Mouse (Mus musculus): ENCODE results near the gene Cab39l. TPM values are rescaled to one million over a fixed set of nuclear protein-coding genes. Genes with fewer than 3 reads are reported as not detected.

The Cab39l gene
- total and polyA plus RNA-seq, 3 experiments = 7.9 to 26.0 (median 23.8) TPM

- H3K27me3 ChIP-seq (ENCODE audit: control insufficient read depth, insufficient read depth, low read length) = no peaks in the 10 kb centered on the region
- TF ChIP-seq EP300 (IDR thresholded peaks at IDR 0.05; ENCODE audit: insufficient read depth, low read depth, low read length) = no peak
- no peak for TF ChIP-seq POLR2A (IDR thresholded peaks at IDR 0.05; ENCODE audit: insufficient read depth, low read depth, low read length)
- no peak for TF ChIP-seq CTCF (IDR thresholded peaks at IDR 0.05)
- WGBS = 92% methylated on average over 4 of the region's 4 CpGs
- intact Hi-C loops (cut with DNase I) = no loop called here
- H3K4me3 ChIP-seq = no peak overlapping the region
- H3K4me1 ChIP-seq (ENCODE audit: control insufficient read depth, insufficient read depth, low read length) = peaks cover 3% of the 10 kb centered on the region; the same call in 1 of the 2 replicates
- DNase-seq = no peak
- no peak overlapping the region for H3K9ac ChIP-seq (ENCODE audit: low read depth, low read length)
- peaks cover 11% of the 10 kb centered on the region for H3K36me3 ChIP-seq (ENCODE audit: control insufficient read depth, insufficient read depth, low read length)
- no peak overlapping the region for H3K27ac ChIP-seq
- no peaks in the 10 kb centered on the region for H3K79me2 ChIP-seq (replicated peaks; ENCODE audit: control insufficient read depth, insufficient read depth, low read length)
Measured at GRCm38 (mm10) chr14:59537829-59538432, 97.2 kb downstream of the Cab39l start.

- no peak for DNase-seq
- H3K9ac ChIP-seq (ENCODE audit: low read depth, low read length) = no peak overlapping the region
- H3K27ac ChIP-seq = no peak overlapping the region
- TF ChIP-seq EP300 (IDR thresholded peaks at IDR 0.05; ENCODE audit: insufficient read depth, low read depth, low read length) = no peak
- TF ChIP-seq POLR2A (IDR thresholded peaks at IDR 0.05; ENCODE audit: insufficient read depth, low read depth, low read length) = no peak
- no peak for TF ChIP-seq CTCF (IDR thresholded peaks at IDR 0.05)
- H3K79me2 ChIP-seq (replicated peaks; ENCODE audit: control insufficient read depth, insufficient read depth, low read length) = no peaks in the 10 kb centered on the region
- H3K36me3 ChIP-seq (ENCODE audit: control insufficient read depth, insufficient read depth, low read length) = peaks cover 11% of the 10 kb centered on the region
- H3K4me1 ChIP-seq (ENCODE audit: control insufficient read depth, insufficient read depth, low read length) = peaks cover 5% of the 10 kb centered on the region
- intact Hi-C loops (cut with DNase I) = no loop called here
- WGBS = 96% methylated on average over 2 of the region's 2 CpGs
- no peaks in the 10 kb centered on the region for H3K27me3 ChIP-seq (ENCODE audit: control insufficient read depth, insufficient read depth, low read length)
- no peak overlapping the region for H3K4me3 ChIP-seq
Measured at GRCm38 (mm10) chr14:59540230-59540629, 99.5 kb downstream of the Cab39l start.

- H3K4me1 ChIP-seq (ENCODE audit: control insufficient read depth, insufficient read depth, low read length) = peaks cover 5% of the 10 kb centered on the region
- DNase-seq = no peak
- intact Hi-C loops (cut with DNase I) = no loop called here
- H3K27ac ChIP-seq = no peak overlapping the region
- no peak overlapping the region for H3K9ac ChIP-seq (ENCODE audit: low read depth, low read length)
- TF ChIP-seq POLR2A (IDR thresholded peaks at IDR 0.05; ENCODE audit: insufficient read depth, low read depth, low read length) = no peak
- no peak for TF ChIP-seq EP300 (IDR thresholded peaks at IDR 0.05; ENCODE audit: insufficient read depth, low read depth, low read length)
- no peak for TF ChIP-seq CTCF (IDR thresholded peaks at IDR 0.05)
- peaks cover 11% of the 10 kb centered on the region for H3K36me3 ChIP-seq (ENCODE audit: control insufficient read depth, insufficient read depth, low read length)
- WGBS = 60% methylated on average over 6 of the region's 6 CpGs
- H3K27me3 ChIP-seq (ENCODE audit: control insufficient read depth, insufficient read depth, low read length) = no peaks in the 10 kb centered on the region
- no peaks in the 10 kb centered on the region for H3K79me2 ChIP-seq (replicated peaks; ENCODE audit: control insufficient read depth, insufficient read depth, low read length)
- H3K4me3 ChIP-seq = no peak overlapping the region
Measured at GRCm38 (mm10) chr14:59540761-59541160, 100.0 kb downstream of the Cab39l start.

DNA sequence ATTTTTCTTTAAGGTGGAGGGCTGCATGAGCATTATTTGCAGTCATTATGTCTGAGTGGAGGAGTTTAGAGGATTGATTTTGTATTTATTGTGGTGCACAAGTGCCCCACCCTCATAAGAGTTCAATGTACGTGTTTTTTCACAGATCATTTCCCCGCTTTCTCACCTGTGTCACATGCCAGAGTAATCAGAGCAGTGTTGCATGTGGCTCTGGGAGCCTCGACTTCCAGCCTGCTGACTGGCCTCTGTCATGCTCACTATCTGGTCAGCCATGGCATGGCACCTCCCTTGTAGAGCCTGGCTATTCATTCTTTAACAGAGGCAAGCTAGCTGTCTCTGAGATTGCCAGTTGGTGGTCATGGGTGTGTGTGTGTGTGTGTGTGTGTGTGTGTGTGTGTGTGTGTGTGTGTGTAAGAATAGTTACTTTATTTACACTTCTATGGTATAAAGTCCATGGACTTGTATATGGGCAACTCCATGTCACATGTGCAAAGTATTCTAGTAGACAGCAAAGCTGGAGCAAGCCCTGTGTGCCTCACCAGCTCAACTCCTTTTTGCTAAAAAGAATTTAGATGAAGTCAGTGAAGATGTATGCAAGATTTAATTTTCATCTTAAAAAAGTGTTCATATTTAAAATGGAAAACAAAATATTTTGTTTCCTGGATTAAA lies 102.5 kb downstream of the Cab39l start:
- peak in 1 of 2 experiments; percentile 0 for DNase-seq
- Histone ChIP-seq H3K4me1 (ENCODE audit: control insufficient read depth, insufficient read depth, low read length) (peaks cover 5% of the 10 kb centered on the region), H3K79me2 (replicated peaks; ENCODE audit: control insufficient read depth, insufficient read depth, low read length) (no peaks in the 10 kb centered on the region), H3K36me3 (ENCODE audit: control insufficient read depth, insufficient read depth, low read length) (peaks cover 11% of the 10 kb centered on the region), H3K4me3 (no peak overlapping the region), H3K9ac (ENCODE audit: low read depth, low read length) (no peak overlapping the region), H3K27me3 (ENCODE audit: control insufficient read depth, insufficient read depth, low read length) (no peaks in the 10 kb centered on the region), H3K27ac (no peak overlapping the region)
- TF ChIP-seq CTCF (IDR thresholded peaks at IDR 0.05) (no peak), POLR2A (IDR thresholded peaks at IDR 0.05; ENCODE audit: insufficient read depth, low read depth, low read length) (no peak), EP300 (IDR thresholded peaks at IDR 0.05; ENCODE audit: insufficient read depth, low read depth, low read length) (no peak)
- WGBS = 85% methylated on average over 3 of the region's 3 CpGs
- intact Hi-C loops (cut with DNase I) = no loop called here

DNA sequence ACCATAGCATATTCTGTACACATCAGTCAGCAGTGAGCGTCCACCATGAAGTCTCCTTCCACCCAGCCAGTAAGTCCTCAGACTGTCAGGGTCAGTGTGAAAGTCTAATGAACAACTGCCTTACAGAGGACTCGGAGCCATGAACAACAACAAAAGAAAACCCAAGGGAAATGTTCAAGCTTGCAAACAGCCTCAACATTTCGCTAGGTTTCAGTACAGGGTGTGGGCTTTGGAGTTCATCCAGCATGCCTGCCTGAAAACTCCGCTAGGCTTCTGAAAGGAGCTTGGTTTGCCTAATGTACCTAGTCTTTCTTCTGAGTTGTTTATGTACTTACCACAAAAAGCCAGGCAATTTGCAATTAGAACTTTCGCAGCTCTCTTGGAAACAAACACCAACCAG lies 103.2 kb downstream of the Cab39l start:
- peaks cover 11% of the 10 kb centered on the region for H3K36me3 ChIP-seq (ENCODE audit: control insufficient read depth, insufficient read depth, low read length)
- peak; percentile 27 to 32 for DNase-seq

More for the DNA sequence above, 103.2 kb downstream of the Cab39l start:
- Histone ChIP-seq H3K27ac (no peak overlapping the region), H3K79me2 (replicated peaks; ENCODE audit: control insufficient read depth, insufficient read depth, low read length) (no peaks in the 10 kb centered on the region), H3K4me1 (ENCODE audit: control insufficient read depth, insufficient read depth, low read length) (peaks cover 7% of the 10 kb centered on the region), H3K9ac (ENCODE audit: low read depth, low read length) (no peak overlapping the region), H3K27me3 (ENCODE audit: control insufficient read depth, insufficient read depth, low read length) (no peaks in the 10 kb centered on the region), H3K4me3 (no peak overlapping the region)
- TF ChIP-seq EP300 (IDR thresholded peaks at IDR 0.05; ENCODE audit: insufficient read depth, low read depth, low read length) (no peak), CTCF (IDR thresholded peaks at IDR 0.05) (no peak), POLR2A (IDR thresholded peaks at IDR 0.05; ENCODE audit: insufficient read depth, low read depth, low read length) (no peak)
- intact Hi-C loops (cut with DNase I) = no loop called here
- WGBS = 63% methylated on average over 5 of the region's 5 CpGs

Data from heart, adult 2 months (tissue).